Mouse (Mus musculus) adipose tissue, adult 10 weeks (tissue): ENCODE results near the gene Ccdc13. TPM values are rescaled to one million over a fixed set of nuclear protein-coding genes. Genes with fewer than 3 reads are reported as not detected.

Experiments
- polyA plus RNA-seq: library from polyadenylated mRNA; stranded (reverse); fragments of 350-450 nt; fragmentation: Illumina TruSeq; extraction: RNeasy Lipid Tissue Mini Kit (QIAGEN cat#74804); gene quantifications from one replicate; pipeline ENCODE4 v1.2.3, GENCODE M21; 2014; ENCODE audit warnings: low read depth, low replicate concordance

Gene Ccdc13
- polyA plus RNA-seq, result 2.4 TPM

GRCm38 (mm10) chr9:121838829-121839621 is at the start of gene Ccdc13:
TSS of gene Ccdc13 (minus strand) at chr9:121839461.

DNA sequence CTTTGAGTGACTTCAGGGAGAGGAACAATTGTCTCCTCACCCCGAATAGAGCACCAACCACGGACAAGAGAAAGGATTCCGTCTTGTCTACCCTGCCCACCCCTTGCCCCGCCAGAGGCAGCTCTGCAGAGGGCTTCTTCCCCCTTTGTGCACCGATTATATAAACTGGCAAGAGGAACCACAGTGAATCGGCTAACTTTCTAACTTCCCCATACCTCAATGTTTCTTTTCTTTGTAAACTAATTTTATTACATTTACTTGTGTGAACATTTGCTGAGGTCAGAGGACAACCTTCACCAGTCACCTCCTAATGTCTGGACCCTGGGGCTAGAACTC is 18.9 kb upstream of the Ccdc13 start, which contains the start of gene Higd1a:
TSS of gene Higd1a (minus strand) at position 210 of the 336 bp plus-strand sequence.

GRCm38 (mm10) chr9:121791757-121792521 is 47.3 kb downstream of the Ccdc13 start, which contains the start of gene Hhatl:
TSS of gene Hhatl (minus strand) at chr9:121792507.

DNA sequence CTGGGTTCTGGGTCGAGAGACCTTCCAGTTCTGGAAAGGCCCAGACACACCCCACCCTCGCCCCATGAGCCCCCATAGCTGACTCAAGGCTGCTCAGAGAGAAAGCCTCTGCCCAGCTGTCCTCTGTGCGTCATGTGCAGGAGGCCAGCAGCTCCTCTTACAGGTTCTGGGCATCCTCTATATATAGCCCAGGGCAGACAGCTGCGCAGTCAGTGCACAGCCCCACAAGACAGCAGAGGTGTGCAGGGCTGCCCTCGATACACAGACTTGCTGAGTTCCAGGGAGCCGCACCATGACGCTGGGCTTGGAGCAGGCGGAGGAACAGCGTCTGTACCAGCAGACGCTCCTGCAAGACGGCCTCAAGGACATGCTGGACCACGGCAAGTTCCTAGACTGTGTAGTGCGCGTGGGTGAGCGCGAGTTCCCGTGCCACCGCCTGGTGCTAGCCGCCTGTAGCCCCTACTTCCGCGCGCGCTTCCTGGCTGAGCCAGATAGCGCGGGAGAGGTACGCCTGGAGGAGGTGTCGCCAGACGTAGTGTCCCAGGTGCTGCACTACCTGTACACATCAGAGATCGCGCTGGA is 61.7 kb downstream of the Ccdc13 start, which contains the start of gene Klhl40:
TSS of gene Klhl40 (plus strand) at position 124 of the 582 bp plus-strand sequence.

GRCm38 (mm10) chr9:121759091-121760081 is 79.9 kb downstream of the Ccdc13 start, which contains the start of gene Zfp651:
TSS of gene Zfp651 (plus strand) at chr9:121759330.

Other genes starting within 250 kb of the Ccdc13 start
- gene Lyzl4, start 197.4 kb downstream of the Ccdc13 start, polyA plus RNA-seq, result 1.9 TPM
- gene Vipr1, start 196.7 kb downstream of the Ccdc13 start, polyA plus RNA-seq, result 6.1 TPM
- 8.3 TPM for gene Sec22c, start 134.0 kb downstream of the Ccdc13 start, polyA plus RNA-seq
- gene Ss18l2, start 129.1 kb downstream of the Ccdc13 start, polyA plus RNA-seq, result 57.9 TPM
- gene Nktr, start 120.3 kb downstream of the Ccdc13 start, polyA plus RNA-seq, result 91.5 TPM
- gene Zfp651, start 80.1 kb downstream of the Ccdc13 start, polyA plus RNA-seq, result 24.5 TPM
- gene Klhl40, start 61.9 kb downstream of the Ccdc13 start, polyA plus RNA-seq, result not detected
- 6.2 TPM for gene Hhatl, start 47.0 kb downstream of the Ccdc13 start, polyA plus RNA-seq
- gene Higd1a, start 18.9 kb upstream of the Ccdc13 start, polyA plus RNA-seq, result 70.4 TPM
- 2.6 TPM for gene Ackr2, start 58.9 kb upstream of the Ccdc13 start, polyA plus RNA-seq
- not detected for gene Cyp8b1, start 76.8 kb upstream of the Ccdc13 start, polyA plus RNA-seq
- gene Fam198a, start 111.5 kb upstream of the Ccdc13 start, polyA plus RNA-seq, result 2.5 TPM
- 9.2 TPM for gene Pomgnt2, start 157.6 kb upstream of the Ccdc13 start, polyA plus RNA-seq